Mouse (Mus musculus) spleen, adult 2 months (tissue): ENCODE data around the gene Pxk. TPM values are rescaled to one million over a fixed set of nuclear protein-coding genes. Genes with fewer than 3 reads are reported as not detected.
A peak's percentile ranks its signal among the peaks of the same experiment; 100 is the strongest.

Experiments
- DNase-seq, 2 experiments: peaks; one replicate each; pipeline versions ENCODE4 v3.0.0 to v3.0.0-alpha.2; 2012 to 2021; ENCODE audit warnings: low spot score in 2 of 2, low read depth in 1 of 2
- H3K27ac ChIP-seq: fragments of 200-500 bp; 2 replicates; pipeline ENCODE4 v1.5.1; 2012; ENCODE audit warnings: low read length, inconsistent platforms; ENCODE audit not compliant: insufficient read depth
- H3K27me3 ChIP-seq: fragments of 200-500 bp; 2 replicates; pipeline ENCODE4 v1.6.1; 2012; ENCODE audit warnings: mild to moderate bottlenecking, moderate library complexity, low read length, inconsistent platforms; ENCODE audit not compliant: control insufficient read depth, insufficient read depth
- H3K36me3 ChIP-seq: fragments of 200-500 bp; 2 replicates; pipeline ENCODE4 v1.6.1; 2012; ENCODE audit warnings: mild to moderate bottlenecking, low read length, inconsistent platforms; ENCODE audit not compliant: control insufficient read depth, insufficient read depth
- H3K4me1 ChIP-seq: fragments of 200-500 bp; 2 replicates; pipeline ENCODE4 v1.6.1; 2011; ENCODE audit warnings: inconsistent platforms; ENCODE audit not compliant: control insufficient read depth, insufficient read depth, insufficient read length
- H3K4me3 ChIP-seq: fragments of 200-500 bp; 2 replicates; pipeline ENCODE4 v1.5.1; 2011; ENCODE audit warnings: mild to moderate bottlenecking, inconsistent platforms; ENCODE audit not compliant: insufficient read depth, insufficient read length; ENCODE audit errors: extremely low read depth
- CTCF ChIP-seq: fragments of 200-500 bp; IDR thresholded peaks from 2 replicates; pipeline ENCODE4 v1.5.1; 2011; ENCODE audit warnings: mild to moderate bottlenecking, inconsistent platforms; ENCODE audit not compliant: insufficient read depth, insufficient read length, insufficient replicate concordance; ENCODE audit errors: extremely low read depth
- POLR2A ChIP-seq: fragments of 200-500 bp; IDR thresholded peaks from 2 replicates; pipeline ENCODE4 v1.6.1; 2011; ENCODE audit warnings: low read depth, low read length, inconsistent platforms
- WGBS: fragments of 180-500 bp; shearing (Covaris S2); methylation state at CpG from one replicate; pipeline ENCODE4 v1.1.7; 2018; 5-methylcytosine and 5-hydroxymethylcytosine counted together
- polyA plus RNA-seq: library from polyadenylated mRNA; depleted of rRNA; stranded (reverse); fragments of >200 nt; gene quantifications from 2 replicates; pipeline ENCODE4 v1.2.3, GENCODE M21; 2012

The Pxk gene
- polyA plus RNA-seq, 1 experiment: 42.5 TPM

GRCm38 (mm10) chr14:8101886-8102285 is 3.9 kb downstream of the Pxk start:
- Histone ChIP-seq H3K27me3 (no peaks in the 10 kb centered on the region), H3K27ac (no peak overlapping the region), H3K4me3 (no peak overlapping the region), H3K4me1 (peaks cover 5% of the 10 kb centered on the region; the same call in 1 of the 2 replicates), H3K36me3 (peaks cover 11% of the 10 kb centered on the region)
- DNase-seq: no peak
- TF ChIP-seq CTCF: no peak
- no peak for TF ChIP-seq POLR2A
- WGBS: 88% methylated on average over 8 of the region's 8 CpGs

GRCm38 (mm10) chr14:8102676-8103075 is 4.7 kb downstream of the Pxk start:
- Histone ChIP-seq H3K4me3 (no peak overlapping the region), H3K36me3 (peaks cover 11% of the 10 kb centered on the region), H3K27ac (no peak overlapping the region), H3K4me1 (peaks cover 5% of the 10 kb centered on the region; the same call in 1 of the 2 replicates), H3K27me3 (no peaks in the 10 kb centered on the region)
- DNase-seq: no peak
- TF ChIP-seq CTCF: no peak
- TF ChIP-seq POLR2A: no peak
- 90% methylated on average over 12 of the region's 12 CpGs for WGBS

- H3K27me3 ChIP-seq: no peaks in the 10 kb centered on the region
- TF ChIP-seq POLR2A: no peak
- no peak for TF ChIP-seq CTCF
- peak in 1 of 2 experiments; percentile 28 for DNase-seq
- 24% methylated on average over 4 of the region's 4 CpGs for WGBS
- H3K4me1 ChIP-seq: peaks cover 22% of the 10 kb centered on the region
- peaks cover 6% of the 10 kb centered on the region for H3K36me3 ChIP-seq
- peak overlapping the region; percentile 57 for H3K27ac ChIP-seq
- no peak overlapping the region for H3K4me3 ChIP-seq
Observed at GRCm38 (mm10) chr14:8108047-8108446, 10.0 kb downstream of the Pxk start.

GRCm38 (mm10) chr14:8108976-8109375 is 11.0 kb downstream of the Pxk start:
- Histone ChIP-seq H3K27me3 (no peaks in the 10 kb centered on the region), H3K4me3 (no peak overlapping the region)

GRCm38 (mm10) chr14:8111545-8111944 is 13.5 kb downstream of the Pxk start:
- Histone ChIP-seq H3K27ac (peak overlapping the region; percentile 82), H3K4me3 (no peak overlapping the region), H3K27me3 (no peaks in the 10 kb centered on the region), H3K4me1 (peaks cover 39% of the 10 kb centered on the region), H3K36me3 (peaks cover 2% of the 10 kb centered on the region)
- no peak for DNase-seq
- no peak for TF ChIP-seq CTCF
- no peak for TF ChIP-seq POLR2A
- 88% methylated on average over 6 of the region's 6 CpGs for WGBS

More at GRCm38 (mm10) chr14:8108976-8109375, 11.0 kb downstream of the Pxk start:
- Histone ChIP-seq H3K4me1 (peaks cover 28% of the 10 kb centered on the region), H3K36me3 (peaks cover 8% of the 10 kb centered on the region), H3K27ac (peak overlapping the region; percentile 68; the same call in 1 of the 2 replicates)
- 86% methylated on average over 1 of the region's 1 CpGs for WGBS
- no peak for DNase-seq
- TF ChIP-seq CTCF: no peak
- TF ChIP-seq POLR2A: no peak

- WGBS: 66% methylated on average over 8 of the region's 8 CpGs
- Histone ChIP-seq H3K27me3 (no peaks in the 10 kb centered on the region), H3K4me3 (no peak overlapping the region), H3K36me3 (peaks cover 2% of the 10 kb centered on the region), H3K27ac (peak overlapping the region; percentile 82), H3K4me1 (peaks cover 39% of the 10 kb centered on the region)
- DNase-seq: no peak
- no peak for TF ChIP-seq POLR2A
Observed at GRCm38 (mm10) chr14:8112036-8112435, 14.0 kb downstream of the Pxk start.

GRCm38 (mm10) chr14:8113616-8114015 is 15.6 kb downstream of the Pxk start:
- no peak overlapping the region for H3K4me3 ChIP-seq
- peaks cover 36% of the 10 kb centered on the region for H3K4me1 ChIP-seq
- peak overlapping the region; percentile 82 for H3K27ac ChIP-seq
- H3K36me3 ChIP-seq: peaks cover 2% of the 10 kb centered on the region
- no peaks in the 10 kb centered on the region for H3K27me3 ChIP-seq
- WGBS: 96% methylated on average over 2 of the region's 2 CpGs
- TF ChIP-seq POLR2A (no peak), CTCF (no peak)
- DNase-seq: no peak
